Mouse (Mus musculus) liver, embryonic 11.5 days (tissue): ENCODE results near the gene Snx13. TPM values are rescaled to one million over a fixed set of nuclear protein-coding genes. Genes with fewer than 3 reads are reported as not detected.

ENCODE experiments used
- ATAC-seq: fragments of 200-750 bp; cut with Nextera tagmentation; replicated peaks from 2 replicates; pipeline ENCODE4 v1.8.0; 2017; ENCODE audit warnings: moderate number of reproducible peaks, mild to moderate bottlenecking, moderate TSS enrichment, moderate library complexity; ENCODE audit not compliant: low FRiP score
- DNase-seq: peaks from one replicate; pipeline ENCODE4 v3.0.0-alpha.2; 2017; ENCODE audit warnings: low spot score
- H3K27ac ChIP-seq: fragments of 300-500 bp; sonication (generic); 2 replicates; pipeline ENCODE4 v1.5.1; 2014; ENCODE audit warnings: mild to moderate bottlenecking, low read depth, low read length, control low read depth
- H3K27me3 ChIP-seq: fragments of 300-500 bp; sonication (generic); replicated peaks from 2 replicates; pipeline ENCODE4 v1.6.1; 2014; ENCODE audit warnings: low read length, mixed read lengths; ENCODE audit not compliant: control insufficient read depth, insufficient read depth
- H3K36me3 ChIP-seq: fragments of 300-500 bp; sonication (generic); 2 replicates; pipeline ENCODE4 v1.6.1; 2014; ENCODE audit warnings: mild to moderate bottlenecking, low read length, moderate library complexity, mixed read lengths; ENCODE audit not compliant: control insufficient read depth, insufficient read depth
- H3K4me1 ChIP-seq: fragments of 300-500 bp; sonication (generic); replicated peaks from 2 replicates; pipeline ENCODE4 v1.6.1; 2014; ENCODE audit warnings: low read length, mixed read lengths; ENCODE audit not compliant: control insufficient read depth, insufficient read depth
- H3K4me2 ChIP-seq: fragments of 300-500 bp; sonication (generic); 2 replicates; pipeline ENCODE4 v1.6.1; 2014; ENCODE audit warnings: mild to moderate bottlenecking, control low read depth, moderate library complexity
- H3K4me3 ChIP-seq: fragments of 300-500 bp; sonication (generic); 2 replicates; pipeline ENCODE4 v1.5.1; 2014; ENCODE audit warnings: low read depth, low read length, control low read depth
- H3K9ac ChIP-seq: fragments of 300-500 bp; sonication (generic); 2 replicates; pipeline ENCODE4 v1.6.1; 2014; ENCODE audit warnings: low read depth, low read length, control low read depth
- H3K9me3 ChIP-seq: fragments of 300-500 bp; sonication (generic); 2 replicates; pipeline ENCODE4 v1.6.1; 2016; ENCODE audit warnings: low read length, inconsistent platforms, mixed read lengths; ENCODE audit not compliant: control insufficient read depth
- WGBS: fragments of 180-500 bp; shearing (Covaris S2); extraction: QIAGEN DNeasy Blood & Tissue Kit; methylation state at CpG from one replicate; pipeline ENCODE4 v1.1.7; 2014; 5-methylcytosine and 5-hydroxymethylcytosine counted together
- polyA plus RNA-seq: library from polyadenylated mRNA; unstranded; fragments of >200 nt; fragmentation: Nextera tagmentation; extraction: Ambion mirVana; gene quantifications from 2 replicates; pipeline ENCODE4 v1.2.1, GENCODE M21; 2014

Snx13 gene
- polyA plus RNA-seq, 1 experiment from 2014 or later = 13.9 TPM

- H3K4me2 ChIP-seq = no peak overlapping the region
- H3K4me1 ChIP-seq = peaks cover 9% of the 10 kb centered on the region; the same call in 1 of the 2 replicates
- no peak overlapping the region for H3K4me3 ChIP-seq
- no peak overlapping the region for H3K27ac ChIP-seq
- H3K9me3 ChIP-seq = no peaks in the 10 kb centered on the region
- DNase-seq (no peak), ATAC-seq (no peak)
- no peaks in the 10 kb centered on the region for H3K27me3 ChIP-seq
- H3K9ac ChIP-seq = no peak overlapping the region
- 75% methylated on average over 7 of the region's 7 CpGs for WGBS
- no peaks in the 10 kb centered on the region for H3K36me3 ChIP-seq
Observed at GRCm38 (mm10) chr12:35050964-35051758, 4.2 kb downstream of the Snx13 start.

- WGBS = 84% methylated on average over 6 of the region's 6 CpGs
- DNase-seq (no peak), ATAC-seq (no peak)
- H3K9ac ChIP-seq = no peak overlapping the region
- H3K27ac ChIP-seq = no peak overlapping the region
- no peaks in the 10 kb centered on the region for H3K27me3 ChIP-seq
- no peak overlapping the region for H3K4me2 ChIP-seq
- no peaks in the 10 kb centered on the region for H3K9me3 ChIP-seq
- H3K4me3 ChIP-seq = no peak overlapping the region
- H3K4me1 ChIP-seq = 0 out of 2 replicates have a peak, but pooled peaks cover 5% of the 10 kb centered on the region
- H3K36me3 ChIP-seq = 0 out of 2 replicates have a peak, but pooled peaks cover 4% of the 10 kb centered on the region
Observed at GRCm38 (mm10) chr12:35054420-35054819, 7.4 kb downstream of the Snx13 start.

- no peak overlapping the region for H3K4me2 ChIP-seq
- DNase-seq (no peak), ATAC-seq (no peak)
- H3K4me3 ChIP-seq = no peak overlapping the region
- no peak overlapping the region for H3K9ac ChIP-seq
- H3K9me3 ChIP-seq = no peaks in the 10 kb centered on the region
- H3K27me3 ChIP-seq = no peaks in the 10 kb centered on the region
- no peak overlapping the region for H3K27ac ChIP-seq
- WGBS = 90% methylated on average over 7 of the region's 7 CpGs
- H3K4me1 ChIP-seq = 0 out of 2 replicates have a peak, but pooled peaks cover 5% of the 10 kb centered on the region
- H3K36me3 ChIP-seq = 0 out of 2 replicates have a peak, but pooled peaks cover 4% of the 10 kb centered on the region
Observed at GRCm38 (mm10) chr12:35055114-35056095, 8.4 kb downstream of the Snx13 start.

GRCm38 (mm10) chr12:35063697-35064468 is 16.9 kb downstream of the Snx13 start:
- ATAC-seq = no peak
- WGBS = 77% methylated on average over 3 of the region's 3 CpGs
- Histone ChIP-seq H3K9me3 (no peaks in the 10 kb centered on the region), H3K27ac (no peak overlapping the region), H3K4me2 (no peak overlapping the region), H3K4me3 (no peak overlapping the region), H3K4me1 (no peaks in the 10 kb centered on the region), H3K27me3 (no peaks in the 10 kb centered on the region), H3K9ac (no peak overlapping the region), H3K36me3 (no peaks in the 10 kb centered on the region)
- DNase-seq = no peak

GRCm38 (mm10) chr12:35067621-35068020 is 20.6 kb downstream of the Snx13 start:
- DNase-seq = no peak
- no peak overlapping the region for H3K9ac ChIP-seq
- no peak overlapping the region for H3K27ac ChIP-seq
- H3K4me3 ChIP-seq = no peak overlapping the region
- no peaks in the 10 kb centered on the region for H3K27me3 ChIP-seq
- no peaks in the 10 kb centered on the region for H3K36me3 ChIP-seq
- no peaks in the 10 kb centered on the region for H3K4me1 ChIP-seq
- no peaks in the 10 kb centered on the region for H3K9me3 ChIP-seq
- no peak for ATAC-seq
- no peak overlapping the region for H3K4me2 ChIP-seq

GRCm38 (mm10) chr12:35071336-35071735 is 24.4 kb downstream of the Snx13 start:
- Histone ChIP-seq H3K27me3 (no peaks in the 10 kb centered on the region), H3K27ac (no peak overlapping the region), H3K4me2 (no peak overlapping the region), H3K36me3 (no peaks in the 10 kb centered on the region), H3K4me1 (no peaks in the 10 kb centered on the region), H3K4me3 (no peak overlapping the region), H3K9me3 (no peaks in the 10 kb centered on the region), H3K9ac (no peak overlapping the region)
- no peak for ATAC-seq
- no peak for DNase-seq

- DNase-seq = no peak
- Histone ChIP-seq H3K4me2 (no peak overlapping the region), H3K9me3 (no peaks in the 10 kb centered on the region), H3K27ac (no peak overlapping the region), H3K4me3 (no peak overlapping the region), H3K4me1 (no peaks in the 10 kb centered on the region), H3K9ac (no peak overlapping the region), H3K27me3 (no peaks in the 10 kb centered on the region), H3K36me3 (no peaks in the 10 kb centered on the region)
- no peak for ATAC-seq
Observed at GRCm38 (mm10) chr12:35072178-35072577, 25.2 kb downstream of the Snx13 start.

- H3K9me3 ChIP-seq = no peaks in the 10 kb centered on the region
- WGBS = 76% methylated on average over 3 of the region's 3 CpGs
- no peak overlapping the region for H3K4me3 ChIP-seq
- H3K9ac ChIP-seq = no peak overlapping the region
- H3K4me1 ChIP-seq = no peaks in the 10 kb centered on the region
- DNase-seq (no peak), ATAC-seq (no peak)
- H3K4me2 ChIP-seq = no peak overlapping the region
- H3K36me3 ChIP-seq = no peaks in the 10 kb centered on the region
- H3K27ac ChIP-seq = no peak overlapping the region
- H3K27me3 ChIP-seq = no peaks in the 10 kb centered on the region
Observed at GRCm38 (mm10) chr12:35075993-35076392, 29.0 kb downstream of the Snx13 start.
